Mouse (Mus musculus) bone marrow macrophage, adult 2 months (primary cell): Measurements from ENCODE around the gene Sh3d21.

Source experiments
- CTCF ChIP-seq: IDR thresholded peaks from 2 replicates; pipeline ENCODE4 v1.5.1; 2012; ENCODE audit warnings: low read depth, mild to moderate bottlenecking, low read length, moderate library complexity
- POLR2A ChIP-seq: IDR thresholded peaks from 2 replicates; pipeline ENCODE4 v1.6.1; 2012; ENCODE audit warnings: mild to moderate bottlenecking, low read depth, low read length, borderline replicate concordance

- TF ChIP-seq CTCF (no peak), POLR2A (no peak)
These were observed 14.9 kb downstream of the Sh3d21 start for GRCm38 (mm10) chr4:126148161-126148961.
